25 mouse cellular contexts compared by ENCODE assay signal in the genomic region with DNA sequence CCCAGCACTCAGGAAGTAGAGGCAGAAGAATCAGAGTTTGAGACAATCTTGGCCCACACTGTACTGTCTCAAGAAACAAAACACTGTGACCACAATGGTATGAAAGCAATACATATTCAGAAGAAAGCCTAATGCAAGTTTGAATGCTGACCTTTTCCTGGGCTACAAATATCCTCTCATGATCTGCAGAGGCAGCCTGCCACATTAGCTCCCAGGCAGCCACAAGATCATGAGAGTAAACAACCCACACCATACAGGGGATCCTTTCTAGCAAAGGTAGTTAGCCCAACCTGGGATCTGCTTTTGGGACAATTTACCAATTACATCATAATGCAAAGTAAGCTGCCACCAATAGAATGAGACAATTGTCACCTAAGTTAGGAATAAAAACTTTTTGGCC. TPM values are rescaled to one million over a fixed set of nuclear protein-coding genes. Genes with fewer than 3 reads are reported as not detected.
DNase-seq lines count a peak whose midpoint lies in the region; ATAC-seq and TF ChIP-seq lines count a peak whose summit lies in the region.
"Had no signal": no experiment of that assay in that cellular context is flagged by ENCODE, and none has a peak within 500 bp of the region (broad histone marks: within the 10 kb centered on the region; RNA-seq: fewer than 3 reads in every experiment).

No protein-coding gene starts in this region.

- no peaks in the 10 kb centered on the region for H3K9me3 ChIP-seq in heart, postnatal 0 days (replicated peaks; ENCODE audit: control insufficient read depth, low read length)
- H3K9me3 ChIP-seq: embryonic facial prominence, embryonic 13.5 days; embryonic facial prominence, embryonic 15.5 days; forebrain, embryonic 13.5 days; forebrain, embryonic 15.5 days; G1E had no signal

- 0 out of 2 replicates have a peak overlapping the region, but pooled peaks have one; percentile 2 for H3K27ac ChIP-seq in heart, postnatal 0 days (ENCODE audit: low read depth)
- H3K27ac ChIP-seq: forebrain, embryonic 13.5 days; forebrain, embryonic 15.5 days had no signal

- intact Hi-C loops in gastrocnemius, postnatal 14 days (cut with DNase I; ENCODE audit: low total_unique reads) = no loop called here
- intact Hi-C loops in heart, postnatal 36 days (cut with DNase I) = no loop called here

- no peak for ATAC-seq in heart, postnatal 0 days (ENCODE audit: insufficient read depth, low read depth)
- ATAC-seq: activated CD4-positive, CD25-positive, alpha-beta regulatory T cell, adult 4 months; CD4-positive, CD25-positive, alpha-beta regulatory T cell, adult 4 months; forebrain, embryonic 13.5 days; forebrain, embryonic 15.5 days; forebrain, postnatal 0 days; Patski had no signal

- H3K9ac ChIP-seq in heart, postnatal 0 days (replicated peaks; ENCODE audit: low read depth, low read length) = no peak overlapping the region
- H3K9ac ChIP-seq: embryonic facial prominence, embryonic 13.5 days; embryonic facial prominence, embryonic 15.5 days; forebrain, embryonic 13.5 days; forebrain, embryonic 15.5 days; forebrain, postnatal 0 days had no signal

- H3K4me2 ChIP-seq in heart, postnatal 0 days (ENCODE audit: low read depth, low read length) = no peak overlapping the region
- H3K4me2 ChIP-seq: embryonic facial prominence, embryonic 13.5 days; embryonic facial prominence, embryonic 15.5 days; forebrain, embryonic 13.5 days; forebrain, embryonic 15.5 days had no signal

- DNase-seq in gastrocnemius, adult 18-20 months (ENCODE audit: low spot score) = peak; percentile 55
- DNase-seq in gastrocnemius, postnatal 14 days = no peak
- no peak for DNase-seq in heart, postnatal 0 days (ENCODE audit: low spot score)
- DNase-seq in heart, postnatal 36 days = no peak
- DNase-seq in adrenal gland, postnatal 14 days = no peak
- DNase-seq: adrenal gland, adult 8-10 months; adrenal gland, postnatal 25 days; B cell, adult 2 months; cerebellum, adult 11 months; cerebellum, adult 18-20 months; cerebellum, adult 8-10 months; cerebellum, adult 9-11 months; cerebellum, postnatal 14 days; cerebellum, postnatal 36 days; embryo, embryonic 11 days; forebrain, postnatal 0 days had no signal

- H3K36me3 ChIP-seq in heart, postnatal 0 days (replicated peaks; ENCODE audit: control insufficient read depth, insufficient read depth, low read length) = peaks cover 8% of the 10 kb centered on the region

- peaks cover 3% of the 10 kb centered on the region; the same call in 1 of the 2 replicates for H3K4me1 ChIP-seq in heart, postnatal 0 days (ENCODE audit: control insufficient read depth, insufficient read depth)
- H3K4me1 ChIP-seq: forebrain, embryonic 13.5 days; forebrain, embryonic 15.5 days had no signal

- TF ChIP-seq EP300 in heart, postnatal 0 days (IDR thresholded peaks at IDR 0.05; ENCODE audit: low read depth) = no peak

- H3K4me3 ChIP-seq in heart, postnatal 0 days (ENCODE audit: low read depth, low read length) = no peak overlapping the region
- H3K4me3 ChIP-seq: embryonic facial prominence, embryonic 13.5 days; embryonic facial prominence, embryonic 15.5 days; forebrain, embryonic 13.5 days; forebrain, embryonic 15.5 days had no signal

- no peak for TF ChIP-seq CTCF in heart, postnatal 0 days (IDR thresholded peaks at IDR 0.05; ENCODE audit: low read depth)

- H3K27me3 ChIP-seq in heart, postnatal 0 days (ENCODE audit: control insufficient read depth, insufficient read depth, low read length) = no peaks in the 10 kb centered on the region
- H3K27me3 ChIP-seq: CH12.LX; embryonic facial prominence, embryonic 13.5 days; embryonic facial prominence, embryonic 15.5 days; forebrain, embryonic 13.5 days; forebrain, embryonic 15.5 days; Patski had no signal

RNA-seq across cellular contexts. Expression of gene Hectd1, which starts 18.8 kb away (rescaled TPM):
- 10 to 100 TPM; 84.3 to 90.9 TPM for total RNA-seq in gastrocnemius, adult 18-20 months (2021)
- total RNA-seq in gastrocnemius, postnatal 14 days (2021) = 10 to 100 TPM; 79.2 to 97.2 TPM
- total RNA-seq in heart, postnatal 0 days (2014; rRNA removed; ENCODE audit: low replicate concordance) = 71.1 and 72.3 TPM in 2 replicates
- polyA plus RNA-seq in heart, postnatal 0 days (2015; fragmentation: Nextera tagmentation; extraction: Ambion mirVana) = 24.3 and 27.1 TPM in 2 replicates
- 10 to 100 TPM; 83.2 to 88.7 TPM for total RNA-seq in heart, postnatal 36 days (2021)
- total RNA-seq in adrenal gland, postnatal 14 days (2021) = 92.9 and 94.0 TPM in 2 replicates
